Comparison of ENCODE assay signal across 8 mouse cellular contexts in genomic region chr4:86886160-86886878, GRCm38 (mm10). TPM values are rescaled to one million over a fixed set of nuclear protein-coding genes. Genes with fewer than 3 reads are reported as not detected.
A peak's percentile ranks its signal among the peaks of the same experiment; 100 is the strongest.
DNase-seq lines count a peak whose midpoint lies in the region; ATAC-seq and TF ChIP-seq lines count a peak whose summit lies in the region.

No protein-coding gene starts in this region.

- 33% methylated on average over 18 of the region's 18 CpGs for WGBS in embryonic facial prominence, embryonic 13.5 days
- WGBS in thymus, adult 2 months: 2% methylated on average over 18 of the region's 18 CpGs

- DNase-seq in layer of hippocampus, postnatal 36 days: peak; percentile 2 to 5
- DNase-seq in layer of hippocampus, adult 8-10 months (ENCODE audit: low spot score in 2 of 2): no peak
- DNase-seq in heart, postnatal 25 days (ENCODE audit: low spot score): peak; percentile 49
- DNase-seq in kidney, postnatal 4 days: peak; percentile 67 to 72
- DNase-seq in thymus, adult 2 months: peak; percentile 52
- no peak for DNase-seq in layer of hippocampus, postnatal 10 days (ENCODE audit: low spot score in 2 of 2)

- no peak overlapping the region; the same call in 1 of the 2 replicates for H3K27ac ChIP-seq in embryonic facial prominence, embryonic 13.5 days
- H3K27ac ChIP-seq in thymus, adult 2 months (ENCODE audit: control insufficient read depth, insufficient read depth, low read length): no peak overlapping the region

- no peaks in the 10 kb centered on the region for H3K36me3 ChIP-seq in embryonic facial prominence, embryonic 13.5 days
- H3K36me3 ChIP-seq in thymus, adult 2 months (ENCODE audit: control insufficient read depth, insufficient read depth, low read length): no peaks in the 10 kb centered on the region

- H3K4me1 ChIP-seq in embryonic facial prominence, embryonic 13.5 days: peaks cover 9% of the 10 kb centered on the region
- H3K4me1 ChIP-seq in thymus, adult 2 months (replicated peaks; ENCODE audit: control insufficient read depth, insufficient read depth, low read length): peaks cover 6% of the 10 kb centered on the region

- H3K9ac ChIP-seq in embryonic facial prominence, embryonic 13.5 days: 0 out of 2 replicates have a peak overlapping the region, but pooled peaks have one; percentile 2

- H3K27me3 ChIP-seq in embryonic facial prominence, embryonic 13.5 days: no peaks in the 10 kb centered on the region
- H3K27me3 ChIP-seq in thymus, adult 2 months (ENCODE audit: control insufficient read depth, insufficient read depth, low read length): no peaks in the 10 kb centered on the region

- peak overlapping the region; percentile 55 for H3K4me2 ChIP-seq in embryonic facial prominence, embryonic 13.5 days

- no peak for TF ChIP-seq CTCF in thymus, adult 2 months (IDR thresholded peaks at IDR 0.05; ENCODE audit: borderline replicate concordance, control insufficient read depth, extremely low read depth, insufficient read depth, low read length, poor library complexity)

- ATAC-seq in embryonic facial prominence, embryonic 13.5 days (ENCODE audit: insufficient number of reproducible peaks, insufficient read depth, low FRiP score, low TSS enrichment, low read depth): no peak
- peak; percentile 82 for ATAC-seq in megakaryocyte-erythroid progenitor cell, adult 5-6 weeks (replicated peaks; ENCODE audit: low FRiP score, low TSS enrichment, poor library complexity, severe bottlenecking)

- no peaks in the 10 kb centered on the region for H3K9me3 ChIP-seq in embryonic facial prominence, embryonic 13.5 days

- intact Hi-C loops in heart, postnatal 25 days (cut with DNase I): loop anchor here (2.0 kb wide), 1 partner anchor 38 kb away; no protein-coding TSS in a partner anchor

- TF ChIP-seq POLR2A in thymus, adult 2 months (IDR thresholded peaks at IDR 0.05; ENCODE audit: control insufficient read depth, extremely low read depth, insufficient read depth, low read length, poor library complexity): no peak

- peak overlapping the region; percentile 27 for H3K4me3 ChIP-seq in embryonic facial prominence, embryonic 13.5 days
- H3K4me3 ChIP-seq in thymus, adult 2 months (ENCODE audit: control insufficient read depth, insufficient read depth, low read length): peak overlapping the region; percentile 21

RNA-seq across cellular contexts. Expression of gene Acer2, which starts 12.1 kb away (rescaled TPM):
- 1 to 10 TPM; 5.1 to 6.9 TPM for total RNA-seq in layer of hippocampus, postnatal 36 days (2021)
- total RNA-seq in layer of hippocampus, adult 8-10 months (2022): 1 to 10 TPM; 5.9 to 8.1 (median 7.0) TPM
- 18.1 and 19.2 TPM in 2 replicates for polyA plus RNA-seq in embryonic facial prominence, embryonic 13.5 days (2015; fragmentation: Nextera tagmentation; extraction: Ambion mirVana)
- total RNA-seq in heart, postnatal 25 days (2021): 10 to 100 TPM; 16.9 to 17.1 TPM
- 1.5 and 1.9 TPM in 2 replicates for total RNA-seq in megakaryocyte-erythroid progenitor cell, adult 5-6 weeks (2014; fragmentation: Nextera tagmentation)
- 0.30 and 0.75 TPM in 2 replicates for total RNA-seq in megakaryocyte-erythroid progenitor cell, adult 5-6 weeks (2017)
- 4.5 and 6.2 TPM in 2 replicates for polyA plus RNA-seq in thymus, adult 2 months (2012; rRNA removed)
- 1 to 10 TPM; 2.5 to 3.0 TPM for total RNA-seq in layer of hippocampus, postnatal 10 days (2021)

RNA-seq across cellular contexts. Expression of gene Rps6, which starts 29.1 kb away (rescaled TPM):
- 100 to 1,000 TPM; 412 to 432 TPM for total RNA-seq in layer of hippocampus, postnatal 36 days (2021)
- 100 to 1,000 TPM; 398 to 518 (median 456) TPM for total RNA-seq in layer of hippocampus, adult 8-10 months (2022)
- 720 and 781 TPM in 2 replicates for polyA plus RNA-seq in embryonic facial prominence, embryonic 13.5 days (2015; fragmentation: Nextera tagmentation; extraction: Ambion mirVana)
- total RNA-seq in heart, postnatal 25 days (2021): 100 to 1,000 TPM; 460 to 507 TPM
- 3,729 and 3,811 TPM in 2 replicates for total RNA-seq in megakaryocyte-erythroid progenitor cell, adult 5-6 weeks (2014; fragmentation: Nextera tagmentation)
- total RNA-seq in megakaryocyte-erythroid progenitor cell, adult 5-6 weeks (2017): 1,714 and 1,757 TPM in 2 replicates
- polyA plus RNA-seq in thymus, adult 2 months (2012; rRNA removed): 826 and 880 TPM in 2 replicates
- total RNA-seq in layer of hippocampus, postnatal 10 days (2021): 100 to 1,000 TPM; 434 to 447 TPM

Comparison
In these comparisons a context has a peak if more than half of its experiments do, and no peak if none do; other contexts are left out.
1. DNase-seq: peak in layer of hippocampus, postnatal 36 days (2 of 2), heart, postnatal 25 days (single experiment), kidney, postnatal 4 days (2 of 2) and thymus, adult 2 months (single experiment); none in layer of hippocampus, adult 8-10 months (0 of 2) and layer of hippocampus, postnatal 10 days (0 of 2).